In genomic region chr10:7390239-7391091, GRCm38 (mm10) we compare ENCODE assay signal across 8 mouse cellular contexts.
DNase-seq lines count a peak whose midpoint lies in the region; ATAC-seq and TF ChIP-seq lines count a peak whose summit lies in the region.

No protein-coding gene starts in this region.

- peak overlapping the region; percentile 96 for H3K4me2 ChIP-seq in heart, embryonic 15.5 days

- H3K4me1 ChIP-seq in heart, embryonic 15.5 days (replicated peaks) = peaks cover 21% of the 10 kb centered on the region
- peaks cover 5% of the 10 kb centered on the region; the same call in 1 of the 2 replicates for H3K4me1 ChIP-seq in small intestine, adult 2 months (ENCODE audit: control insufficient read depth, insufficient read depth, insufficient read length, low read length)

- TF ChIP-seq CTCF in small intestine, adult 2 months (IDR thresholded peaks at IDR 0.05; ENCODE audit: extremely low read depth, insufficient read length, insufficient replicate concordance, low read depth, low read length) = no peak

- DNase-seq in urinary bladder, postnatal 25 days (ENCODE audit: low spot score) = peak; percentile 22
- no peak for DNase-seq in urinary bladder, postnatal 10 days (ENCODE audit: low spot score)
- DNase-seq in cerebellum, postnatal 25 days = peak; percentile 60 to 66
- DNase-seq in kidney, postnatal 10 days = peak; percentile 58
- DNase-seq in spleen, postnatal 10 days (ENCODE audit: low spot score in 2 of 2) = no peak

- peak overlapping the region; percentile 66 for H3K4me3 ChIP-seq in heart, embryonic 15.5 days
- peak overlapping the region; percentile 67 for H3K4me3 ChIP-seq in small intestine, adult 2 months (ENCODE audit: low read depth, low read length)

- H3K9me3 ChIP-seq in heart, embryonic 15.5 days (replicated peaks) = no peaks in the 10 kb centered on the region

- H3K9ac ChIP-seq in heart, embryonic 15.5 days = peak overlapping the region; percentile 61

- no peaks in the 10 kb centered on the region for H3K36me3 ChIP-seq in heart, embryonic 15.5 days
- no peaks in the 10 kb centered on the region for H3K36me3 ChIP-seq in small intestine, adult 2 months (ENCODE audit: control insufficient read depth, insufficient read depth, low read length)

- peaks cover 29% of the 10 kb centered on the region for H3K27me3 ChIP-seq in heart, embryonic 15.5 days
- H3K27me3 ChIP-seq in small intestine, adult 2 months (ENCODE audit: control insufficient read depth, insufficient read depth, low read length) = peaks cover 24% of the 10 kb centered on the region

- no peak for ATAC-seq in heart, embryonic 15.5 days (replicated peaks; ENCODE audit: insufficient number of reproducible peaks, insufficient read depth, low FRiP score, low read depth)
- peak; percentile 49; the same call in 1 of the 2 replicates for ATAC-seq in megakaryocyte, adult 5-6 weeks (ENCODE audit: poor library complexity, severe bottlenecking)

- no peak overlapping the region for H3K27ac ChIP-seq in heart, embryonic 15.5 days
- H3K27ac ChIP-seq in small intestine, adult 2 months (ENCODE audit: insufficient read depth, low read depth, low read length) = no peak overlapping the region

- WGBS in heart, embryonic 15.5 days = 8% methylated on average over 48 of the region's 49 CpGs
- 9% methylated on average over 49 of the region's 49 CpGs for WGBS in small intestine, adult 2 months

- TF ChIP-seq POLR2A in small intestine, adult 2 months (IDR thresholded peaks at IDR 0.05; ENCODE audit: low read depth, low read length) = no peak

Comparison
In these comparisons a context has a peak if more than half of its experiments do, and no peak if none do; other contexts are left out.
1. DNase-seq: peak in urinary bladder, postnatal 25 days (single experiment), cerebellum, postnatal 25 days (2 of 2) and kidney, postnatal 10 days (single experiment); none in urinary bladder, postnatal 10 days (single experiment) and spleen, postnatal 10 days (0 of 2).